Mouse (Mus musculus) thymus, adult 2 months (tissue): Measurements from ENCODE around the gene Srpk1.

Source experiments
- CTCF ChIP-seq: fragments of 200-500 bp; IDR thresholded peaks from 2 replicates; pipeline ENCODE4 v1.5.1; 2012; ENCODE audit warnings: mild to moderate bottlenecking, control low read depth, low read length, moderate library complexity, borderline replicate concordance; ENCODE audit not compliant: control insufficient read depth, poor library complexity, insufficient read depth; ENCODE audit errors: extremely low read depth
- POLR2A ChIP-seq: fragments of 200-500 bp; IDR thresholded peaks from 2 replicates; pipeline ENCODE4 v1.6.1; 2012; ENCODE audit warnings: mild to moderate bottlenecking, low read length, control low read depth, moderate library complexity; ENCODE audit not compliant: control insufficient read depth, poor library complexity, insufficient read depth; ENCODE audit errors: extremely low read depth

GRCm38 (mm10) chr17:28618124-28618523 lies 4.4 kb downstream of the Srpk1 start:
- TF ChIP-seq POLR2A, result no peak
- no peak for TF ChIP-seq CTCF
